16 mouse cellular contexts compared by ENCODE assay signal in genomic region chr16:19981684-19982083, GRCm38 (mm10). TPM values are rescaled to one million over a fixed set of nuclear protein-coding genes. Genes with fewer than 3 reads are reported as not detected.
DNase-seq lines count a peak whose midpoint lies in the region; ATAC-seq and TF ChIP-seq lines count a peak whose summit lies in the region.
"Had no signal": no experiment of that assay in that cellular context is flagged by ENCODE, and none has a peak within 500 bp of the region (broad histone marks: within the 10 kb centered on the region; RNA-seq: fewer than 3 reads in every experiment).

No protein-coding gene starts in this region.

- H3K4me1 ChIP-seq in hindbrain, embryonic 15.5 days (replicated peaks): no peaks in the 10 kb centered on the region
- H3K4me1 ChIP-seq in hindbrain, embryonic 16.5 days (ENCODE audit: control insufficient read depth, insufficient read depth, low read depth, low read length): no peaks in the 10 kb centered on the region
- H3K4me1 ChIP-seq in spleen, adult 2 months (ENCODE audit: control insufficient read depth, insufficient read depth, insufficient read length): peaks cover 23% of the 10 kb centered on the region
- no peaks in the 10 kb centered on the region for H3K4me1 ChIP-seq in intestine, embryonic 16.5 days (ENCODE audit: control insufficient read depth, insufficient read depth, low read length)
- H3K4me1 ChIP-seq: embryonic facial prominence, embryonic 12.5 days; forebrain, embryonic 12.5 days; limb, embryonic 15.5 days had no signal

- no peak for TF ChIP-seq CTCF in spleen, adult 2 months (IDR thresholded peaks at IDR 0.05; ENCODE audit: extremely low read depth, insufficient read depth, insufficient read length, insufficient replicate concordance)

- H3K27me3 ChIP-seq in hindbrain, embryonic 15.5 days: no peaks in the 10 kb centered on the region
- H3K27me3 ChIP-seq in hindbrain, embryonic 16.5 days (replicated peaks; ENCODE audit: control insufficient read depth, insufficient read depth, low read length): no peaks in the 10 kb centered on the region
- no peaks in the 10 kb centered on the region for H3K27me3 ChIP-seq in spleen, adult 2 months (ENCODE audit: control insufficient read depth, insufficient read depth, low read length)
- no peaks in the 10 kb centered on the region for H3K27me3 ChIP-seq in intestine, embryonic 16.5 days (replicated peaks; ENCODE audit: control insufficient read depth, insufficient read depth, low read length)
- H3K27me3 ChIP-seq: embryonic facial prominence, embryonic 12.5 days; forebrain, embryonic 12.5 days; limb, embryonic 15.5 days had no signal

- DNase-seq in spleen, adult 2 months (ENCODE audit: low read depth in 1 of 2, low spot score in 2 of 2): no peak
- no peak for DNase-seq in spleen, adult 12 weeks (ENCODE audit: low spot score)
- no peak for DNase-seq in right cerebral cortex, postnatal 10 days (ENCODE audit: low spot score in 2 of 2)
- DNase-seq: cerebellum, adult 9-11 months; gastrocnemius, postnatal 14 days; kidney, postnatal 14 days; spleen, adult 18-20 months; thymus, postnatal 14 days had no signal

- no peaks in the 10 kb centered on the region for H3K36me3 ChIP-seq in hindbrain, embryonic 15.5 days
- H3K36me3 ChIP-seq in hindbrain, embryonic 16.5 days (ENCODE audit: control insufficient read depth, insufficient read depth, low read length): no peaks in the 10 kb centered on the region
- H3K36me3 ChIP-seq in spleen, adult 2 months (ENCODE audit: control insufficient read depth, insufficient read depth, low read length): no peaks in the 10 kb centered on the region; the same call in 1 of the 2 replicates
- no peaks in the 10 kb centered on the region for H3K36me3 ChIP-seq in intestine, embryonic 16.5 days (ENCODE audit: control insufficient read depth, insufficient read depth, low read length)
- H3K36me3 ChIP-seq: embryonic facial prominence, embryonic 12.5 days; forebrain, embryonic 12.5 days; limb, embryonic 15.5 days had no signal

- no peak overlapping the region for H3K27ac ChIP-seq in hindbrain, embryonic 15.5 days (replicated peaks)
- H3K27ac ChIP-seq in hindbrain, embryonic 16.5 days (ENCODE audit: low read depth, low read length): no peak overlapping the region
- peak overlapping the region; percentile 78; the same call in 1 of the 2 replicates for H3K27ac ChIP-seq in spleen, adult 2 months (ENCODE audit: insufficient read depth, low read length)
- H3K27ac ChIP-seq in intestine, embryonic 16.5 days (ENCODE audit: low read length): no peak overlapping the region
- H3K27ac ChIP-seq: embryonic facial prominence, embryonic 12.5 days; forebrain, embryonic 12.5 days; left cerebral cortex, adult 2 months; limb, embryonic 15.5 days had no signal

- no peaks in the 10 kb centered on the region for H3K9me3 ChIP-seq in hindbrain, embryonic 15.5 days
- no peaks in the 10 kb centered on the region for H3K9me3 ChIP-seq in hindbrain, embryonic 16.5 days (ENCODE audit: control insufficient read depth, low read length)
- no peaks in the 10 kb centered on the region for H3K9me3 ChIP-seq in intestine, embryonic 16.5 days (ENCODE audit: control insufficient read depth, low read length)
- H3K9me3 ChIP-seq: embryonic facial prominence, embryonic 12.5 days; forebrain, embryonic 12.5 days; limb, embryonic 15.5 days had no signal

- H3K4me2 ChIP-seq in hindbrain, embryonic 15.5 days: peak overlapping the region; percentile 21; the same call in 1 of the 2 replicates
- H3K4me2 ChIP-seq in hindbrain, embryonic 16.5 days (ENCODE audit: low read length): no peak overlapping the region
- H3K4me2 ChIP-seq in intestine, embryonic 16.5 days (ENCODE audit: low read depth, low read length): peak overlapping the region; percentile 0; the same call in 1 of the 2 replicates
- H3K4me2 ChIP-seq: embryonic facial prominence, embryonic 12.5 days; forebrain, embryonic 12.5 days; limb, embryonic 15.5 days had no signal

- no peak for ATAC-seq in hindbrain, embryonic 15.5 days (ENCODE audit: low FRiP score, low read depth)
- ATAC-seq in hindbrain, embryonic 16.5 days: no peak
- no peak for ATAC-seq in intestine, embryonic 16.5 days
- no peak for ATAC-seq in cerebellum, adult (ENCODE audit: insufficient number of reproducible peaks, low FRiP score, low TSS enrichment)

- no peak for TF ChIP-seq POLR2A in spleen, adult 2 months (IDR thresholded peaks at IDR 0.05; ENCODE audit: low read depth, low read length)

- H3K9ac ChIP-seq in hindbrain, embryonic 15.5 days: no peak overlapping the region
- H3K9ac ChIP-seq in hindbrain, embryonic 16.5 days (ENCODE audit: low read depth, low read length): no peak overlapping the region
- no peak overlapping the region for H3K9ac ChIP-seq in intestine, embryonic 16.5 days (ENCODE audit: low read depth, low read length)
- H3K9ac ChIP-seq: embryonic facial prominence, embryonic 12.5 days; forebrain, embryonic 12.5 days; limb, embryonic 15.5 days had no signal

- WGBS in hindbrain, embryonic 15.5 days: 80% methylated on average over 2 of the region's 2 CpGs
- 88% methylated on average over 2 of the region's 2 CpGs for WGBS in hindbrain, embryonic 16.5 days
- 7% methylated on average over 2 of the region's 2 CpGs for WGBS in spleen, adult 2 months
- 82% methylated on average over 2 of the region's 2 CpGs for WGBS in intestine, embryonic 16.5 days

- H3K4me3 ChIP-seq in hindbrain, embryonic 15.5 days: no peak overlapping the region
- H3K4me3 ChIP-seq in hindbrain, embryonic 16.5 days (ENCODE audit: low read length): no peak overlapping the region
- H3K4me3 ChIP-seq in spleen, adult 2 months (ENCODE audit: extremely low read depth, insufficient read depth, insufficient read length): peak overlapping the region; percentile 76
- no peak overlapping the region for H3K4me3 ChIP-seq in intestine, embryonic 16.5 days (ENCODE audit: low read length)
- H3K4me3 ChIP-seq: embryonic facial prominence, embryonic 12.5 days; forebrain, embryonic 12.5 days; limb, embryonic 15.5 days had no signal

RNA-seq across cellular contexts. Expression of gene Klhl6, which starts 1.2 kb away (rescaled TPM):
- 3.9 and 4.0 TPM in 2 replicates for polyA plus RNA-seq in hindbrain, embryonic 15.5 days (2015; fragmentation: Nextera tagmentation; extraction: Ambion mirVana)
- polyA plus RNA-seq in hindbrain, embryonic 16.5 days (2015; fragmentation: Nextera tagmentation; extraction: Ambion mirVana): 4.0 and 4.7 TPM in 2 replicates
- 28.4 and 33.7 TPM in 2 replicates for polyA plus RNA-seq in spleen, adult 2 months (2012; rRNA removed)
- 7.2 and 8.2 TPM in 2 replicates for polyA plus RNA-seq in intestine, embryonic 16.5 days (2015; fragmentation: Nextera tagmentation; extraction: Ambion mirVana)
